Mouse (Mus musculus) heart, embryonic 16.5 days (tissue): ENCODE results near the gene Pknox2. TPM values are rescaled to one million over a fixed set of nuclear protein-coding genes. Genes with fewer than 3 reads are reported as not detected.
A peak's percentile ranks its signal among the peaks of the same experiment; 100 is the strongest.

Experiments
- ATAC-seq: fragments of 200-750 bp; cut with Nextera tagmentation; replicated peaks from 2 replicates; pipeline ENCODE4 v1.8.0; 2017; ENCODE audit warnings: moderate number of reproducible peaks; ENCODE audit not compliant: insufficient read depth, low FRiP score; ENCODE audit errors: extremely low read depth
- H3K27ac ChIP-seq: fragments of 300-500 bp; sonication (generic); 2 replicates; pipeline ENCODE4 v1.5.1; 2014; ENCODE audit warnings: mild to moderate bottlenecking, low read length, control low read depth, moderate library complexity
- H3K27me3 ChIP-seq: fragments of 300-500 bp; sonication (generic); 2 replicates; pipeline ENCODE4 v1.6.1; 2014; ENCODE audit warnings: low read length, mixed read lengths; ENCODE audit not compliant: control insufficient read depth, insufficient read depth
- H3K36me3 ChIP-seq: fragments of 300-500 bp; sonication (generic); 2 replicates; pipeline ENCODE4 v1.6.1; 2014; ENCODE audit not compliant: control insufficient read depth, insufficient read depth
- H3K4me1 ChIP-seq: fragments of 300-500 bp; sonication (generic); 2 replicates; pipeline ENCODE4 v1.6.1; 2014; ENCODE audit warnings: low read length, mixed read lengths; ENCODE audit not compliant: control insufficient read depth, insufficient read depth
- H3K4me2 ChIP-seq: fragments of 300-500 bp; sonication (generic); 2 replicates; pipeline ENCODE4 v1.6.1; 2014; ENCODE audit warnings: low read depth, mild to moderate bottlenecking, control low read depth, low read length
- H3K4me3 ChIP-seq: fragments of 300-500 bp; sonication (generic); 2 replicates; pipeline ENCODE4 v1.5.1; 2014; ENCODE audit warnings: mild to moderate bottlenecking, control low read depth, low read length
- H3K9ac ChIP-seq: fragments of 300-500 bp; sonication (generic); 2 replicates; pipeline ENCODE4 v1.6.1; 2014; ENCODE audit warnings: low read length, control low read depth
- H3K9me3 ChIP-seq: fragments of 300-500 bp; sonication (generic); replicated peaks from 2 replicates; pipeline ENCODE4 v1.6.1; 2016; ENCODE audit warnings: low read length; ENCODE audit not compliant: control insufficient read depth
- WGBS: fragments of 180-500 bp; shearing (Covaris S2); extraction: QIAGEN DNeasy Blood & Tissue Kit; methylation state at CpG from one replicate; pipeline ENCODE4 v1.1.7; 2014; 5-methylcytosine and 5-hydroxymethylcytosine counted together
- polyA plus RNA-seq: library from polyadenylated mRNA; unstranded; fragments of >200 nt; fragmentation: Nextera tagmentation; extraction: Ambion mirVana; gene quantifications from 2 replicates; pipeline ENCODE4 v1.2.1, GENCODE M21; 2015

The Pknox2 gene
- polyA plus RNA-seq, result 3.9 and 4.6 TPM in 2 replicates

- H3K9ac ChIP-seq, result peak within 1 kb of the TSS; percentile 85
- H3K36me3 ChIP-seq, result no peaks in the 10 kb centered on the region
- peak within 1 kb of the TSS; percentile 88 for H3K27ac ChIP-seq
- peak; percentile 75 for ATAC-seq
- WGBS, result 2% methylated on average over 9 of the region's 13 CpGs
- peak within 1 kb of the TSS; percentile 94 for H3K4me2 ChIP-seq
- H3K9me3 ChIP-seq, result no peaks in the 10 kb centered on the region
- 0 out of 2 replicates have a peak, but pooled peaks cover 4% of the 10 kb centered on the region for H3K27me3 ChIP-seq
- peaks cover 6% of the 10 kb centered on the region for H3K4me1 ChIP-seq
- peak within 1 kb of the TSS; percentile 77 for H3K4me3 ChIP-seq
These were observed at the start of gene Pknox2 for GRCm38 (mm10) chr9:37147359-37147685. Pknox2 (minus strand) TSS chr9:37147407.

DNA sequence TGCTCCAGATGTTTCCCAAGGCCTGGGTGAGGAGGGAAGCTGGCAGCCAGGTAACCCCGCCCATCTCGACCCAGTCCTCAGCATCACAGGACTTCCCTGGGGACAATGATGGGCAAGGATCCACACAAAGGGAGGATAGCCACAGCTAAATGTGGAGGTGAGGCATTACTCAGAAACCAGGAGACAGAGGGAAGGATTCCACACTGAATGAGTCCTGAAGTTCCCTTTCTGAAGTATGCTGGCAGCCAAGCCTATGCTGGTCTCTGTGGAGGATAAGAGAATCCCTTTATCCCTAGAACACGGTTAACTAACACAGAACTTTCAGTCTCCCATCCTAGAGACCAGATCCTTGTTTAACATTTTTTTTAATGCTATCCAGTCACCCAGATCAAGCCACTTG, 40.8 kb upstream of the Pknox2 start:
- Histone ChIP-seq H3K9me3 (no peaks in the 10 kb centered on the region; the same call in 1 of the 2 replicates), H3K36me3 (no peaks in the 10 kb centered on the region), H3K9ac (no peak overlapping the region), H3K4me1 (0 out of 2 replicates have a peak, but pooled peaks cover 2% of the 10 kb centered on the region), H3K4me3 (no peak overlapping the region), H3K27ac (no peak overlapping the region), H3K4me2 (no peak overlapping the region), H3K27me3 (no peaks in the 10 kb centered on the region)
- WGBS, result 80% methylated on average over 3 of the region's 3 CpGs
- ATAC-seq, result no peak

DNA sequence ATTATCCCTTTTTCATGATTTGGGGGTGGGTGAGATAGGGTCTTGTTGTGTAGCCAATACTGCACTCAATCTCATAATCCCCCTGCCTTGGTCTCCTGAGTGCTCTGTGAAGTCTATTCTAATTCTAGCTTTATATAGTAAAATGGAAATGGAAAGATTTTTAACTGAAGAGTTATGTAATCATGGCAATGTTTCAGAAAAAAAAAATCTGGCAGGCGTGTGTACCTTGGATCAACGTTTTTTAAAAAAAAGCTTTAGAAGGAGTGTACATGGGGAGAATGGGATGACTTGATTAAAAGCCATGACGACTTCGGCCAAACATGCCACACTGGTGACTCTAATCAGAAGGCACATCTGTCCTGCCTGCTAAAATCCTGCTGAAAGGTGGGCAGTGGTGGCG, 40.2 kb upstream of the Pknox2 start:
- H3K4me2 ChIP-seq, result no peak overlapping the region
- no peak overlapping the region for H3K4me3 ChIP-seq
- no peak overlapping the region for H3K27ac ChIP-seq
- 76% methylated on average over 5 of the region's 5 CpGs for WGBS
- no peaks in the 10 kb centered on the region for H3K36me3 ChIP-seq
- H3K27me3 ChIP-seq, result no peaks in the 10 kb centered on the region
- H3K4me1 ChIP-seq, result 0 out of 2 replicates have a peak, but pooled peaks cover 4% of the 10 kb centered on the region
- H3K9me3 ChIP-seq, result no peaks in the 10 kb centered on the region; the same call in 1 of the 2 replicates
- no peak overlapping the region for H3K9ac ChIP-seq
- ATAC-seq, result no peak

- ATAC-seq, result peak; percentile 32
- Histone ChIP-seq H3K4me1 (0 out of 2 replicates have a peak, but pooled peaks cover 4% of the 10 kb centered on the region), H3K27ac (no peak overlapping the region), H3K4me3 (no peak overlapping the region), H3K36me3 (no peaks in the 10 kb centered on the region), H3K9me3 (no peaks in the 10 kb centered on the region; the same call in 1 of the 2 replicates), H3K27me3 (no peaks in the 10 kb centered on the region), H3K9ac (no peak overlapping the region), H3K4me2 (no peak overlapping the region)
- WGBS, result 51% methylated on average over 2 of the region's 2 CpGs
These were observed 36.0 kb upstream of the Pknox2 start for GRCm38 (mm10) chr9:37183176-37183575.

- Histone ChIP-seq H3K27me3 (no peaks in the 10 kb centered on the region), H3K27ac (no peak overlapping the region), H3K4me2 (no peak overlapping the region), H3K4me3 (no peak overlapping the region), H3K4me1 (peaks cover 6% of the 10 kb centered on the region; the same call in 1 of the 2 replicates), H3K9me3 (no peaks in the 10 kb centered on the region; the same call in 1 of the 2 replicates), H3K9ac (no peak overlapping the region), H3K36me3 (no peaks in the 10 kb centered on the region)
- WGBS, result 83% methylated on average over 5 of the region's 5 CpGs
- no peak for ATAC-seq
These were observed 34.4 kb upstream of the Pknox2 start for GRCm38 (mm10) chr9:37181596-37181995.

GRCm38 (mm10) chr9:37179596-37179995, 32.4 kb upstream of the Pknox2 start:
- Histone ChIP-seq H3K9me3 (no peaks in the 10 kb centered on the region; the same call in 1 of the 2 replicates), H3K27me3 (no peaks in the 10 kb centered on the region), H3K9ac (no peak overlapping the region), H3K36me3 (no peaks in the 10 kb centered on the region), H3K4me2 (no peak overlapping the region), H3K4me3 (no peak overlapping the region), H3K4me1 (peaks cover 11% of the 10 kb centered on the region; the same call in 1 of the 2 replicates), H3K27ac (no peak overlapping the region)
- ATAC-seq, result no peak
- whole genome bisulfite sequencing, result 84% methylated on average over 4 of the region's 4 CpGs

DNA sequence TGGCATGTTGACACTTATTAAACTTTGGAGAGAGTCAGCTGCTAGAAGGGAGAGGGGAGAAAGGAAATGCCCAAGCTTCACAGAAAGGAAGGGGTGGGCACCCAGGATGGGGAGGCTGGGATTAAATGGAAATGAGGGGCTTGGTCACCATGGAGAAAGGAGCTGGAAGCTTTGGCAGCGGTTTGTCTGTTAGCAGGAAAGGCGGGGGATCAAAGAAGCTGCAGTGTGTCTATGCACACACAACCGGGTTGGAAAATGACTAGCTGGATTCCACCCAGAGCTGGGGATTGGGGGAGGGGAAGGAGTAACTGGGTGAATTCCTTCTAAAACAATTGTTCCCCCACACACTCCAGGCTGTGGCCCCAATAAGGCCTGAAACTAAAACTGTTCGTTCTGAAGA, 31.7 kb upstream of the Pknox2 start:
- 44% methylated on average over 4 of the region's 4 CpGs for WGBS

DNA sequence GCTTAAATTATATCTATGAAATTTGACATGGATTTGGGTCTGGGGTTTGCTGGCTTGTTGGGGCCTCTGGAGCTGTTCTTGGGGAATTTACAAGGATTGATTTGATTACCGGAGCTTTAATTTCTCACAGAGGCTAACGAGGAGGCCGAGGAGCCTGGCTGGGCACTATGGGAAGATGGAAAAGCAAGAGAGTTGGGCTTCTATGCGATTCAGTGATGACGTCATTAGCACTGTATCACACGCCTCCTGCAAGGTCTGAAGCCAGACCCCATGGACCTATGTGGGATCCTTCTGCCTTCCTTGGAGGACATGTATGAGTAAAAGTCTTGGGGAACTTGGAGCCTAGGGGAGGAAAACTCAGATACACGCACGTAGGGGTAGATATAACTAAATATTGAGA, 30.3 kb upstream of the Pknox2 start:
- no peak overlapping the region for H3K9ac ChIP-seq
- ATAC-seq, result no peak
- 64% methylated on average over 8 of the region's 8 CpGs for WGBS
- H3K36me3 ChIP-seq, result no peaks in the 10 kb centered on the region
- H3K27ac ChIP-seq, result no peak overlapping the region
- no peaks in the 10 kb centered on the region for H3K27me3 ChIP-seq
- H3K4me1 ChIP-seq, result peaks cover 7% of the 10 kb centered on the region; the same call in 1 of the 2 replicates
- H3K4me3 ChIP-seq, result no peak overlapping the region
- H3K9me3 ChIP-seq, result no peaks in the 10 kb centered on the region
- H3K4me2 ChIP-seq, result no peak overlapping the region

More for the DNA sequence above, 31.7 kb upstream of the Pknox2 start:
- Histone ChIP-seq H3K36me3 (no peaks in the 10 kb centered on the region), H3K4me3 (no peak overlapping the region), H3K4me2 (no peak overlapping the region), H3K9ac (no peak overlapping the region), H3K4me1 (peaks cover 11% of the 10 kb centered on the region; the same call in 1 of the 2 replicates), H3K9me3 (no peaks in the 10 kb centered on the region), H3K27me3 (no peaks in the 10 kb centered on the region), H3K27ac (no peak overlapping the region)
- ATAC-seq, result no peak

DNA sequence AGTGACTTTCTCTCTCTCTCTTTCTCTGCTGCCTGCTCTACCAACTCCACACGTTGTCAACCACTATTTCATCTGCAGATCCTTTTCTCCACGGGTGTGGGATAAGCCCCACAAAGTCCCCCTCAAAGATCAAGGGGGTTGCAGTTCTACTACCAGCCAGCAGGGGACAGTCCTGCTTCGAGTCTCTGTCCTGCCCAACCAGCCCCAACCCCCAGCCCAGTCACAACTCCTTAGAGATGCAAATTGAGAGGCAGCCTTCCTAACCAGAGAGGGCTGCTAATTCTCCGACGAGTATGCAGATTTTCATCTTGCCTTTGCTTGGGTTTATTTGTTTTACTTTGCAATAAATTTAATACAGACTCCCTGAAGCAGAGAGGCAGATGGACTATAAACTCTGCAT, 29.9 kb upstream of the Pknox2 start:
- no peak; the same call in 1 of the 2 replicates for ATAC-seq
- H3K36me3 ChIP-seq, result no peaks in the 10 kb centered on the region
- H3K27ac ChIP-seq, result no peak overlapping the region
- no peak overlapping the region for H3K4me2 ChIP-seq
- no peaks in the 10 kb centered on the region for H3K27me3 ChIP-seq
- H3K4me1 ChIP-seq, result peaks cover 7% of the 10 kb centered on the region; the same call in 1 of the 2 replicates
- H3K9ac ChIP-seq, result no peak overlapping the region
- 3% methylated on average over 5 of the region's 5 CpGs for WGBS
- no peaks in the 10 kb centered on the region for H3K9me3 ChIP-seq
- H3K4me3 ChIP-seq, result no peak overlapping the region
